Mouse (Mus musculus) lung, embryonic 14.5 days (tissue): ENCODE results near the gene Reps2. TPM values are rescaled to one million over a fixed set of nuclear protein-coding genes. Genes with fewer than 3 reads are reported as not detected.

Experiments
- ATAC-seq: fragments of 200-750 bp; cut with Nextera tagmentation; 2 replicates; pipeline ENCODE4 v1.8.0; 2017; ENCODE audit warnings: mild to moderate bottlenecking, moderate TSS enrichment, moderate library complexity; ENCODE audit not compliant: insufficient read depth
- DNase-seq: peaks from one replicate; pipeline ENCODE4 v3.0.0-alpha.2; 2015
- H3K27ac ChIP-seq: fragments of 300-500 bp; sonication (generic); 2 replicates; pipeline ENCODE4 v1.5.1; 2014; ENCODE audit warnings: low read depth, mild to moderate bottlenecking, moderate library complexity
- H3K27me3 ChIP-seq: fragments of 300-500 bp; sonication (generic); 2 replicates; pipeline ENCODE4 v1.6.1; 2014; ENCODE audit warnings: low read length, control low read depth; ENCODE audit not compliant: insufficient read depth
- H3K36me3 ChIP-seq: fragments of 300-500 bp; sonication (generic); 2 replicates; pipeline ENCODE4 v1.6.1; 2014; ENCODE audit warnings: control low read depth; ENCODE audit not compliant: insufficient read depth
- H3K4me1 ChIP-seq: fragments of 300-500 bp; sonication (generic); 2 replicates; pipeline ENCODE4 v1.6.1; 2014; ENCODE audit warnings: antibody characterized with exemption, control low read depth; ENCODE audit not compliant: insufficient read depth
- H3K4me2 ChIP-seq: fragments of 300-500 bp; sonication (generic); 2 replicates; pipeline ENCODE4 v1.6.1; 2014; ENCODE audit warnings: mild to moderate bottlenecking
- H3K4me3 ChIP-seq: fragments of 300-500 bp; sonication (generic); 2 replicates; pipeline ENCODE4 v1.5.1; 2014; ENCODE audit warnings: low read depth, low read length
- H3K9ac ChIP-seq: fragments of 300-500 bp; sonication (generic); 2 replicates; pipeline ENCODE4 v1.6.1; 2014
- H3K9me3 ChIP-seq: fragments of 300-500 bp; sonication (generic); 2 replicates; pipeline ENCODE4 v1.6.1; 2016; ENCODE audit warnings: low read depth, low read length, control low read depth
- CTCF ChIP-seq: IDR thresholded peaks from 2 replicates; pipeline ENCODE4 v1.5.1; 2016; ENCODE audit warnings: antibody characterized with exemption, low read depth
- WGBS: fragments of 180-500 bp; shearing (Covaris S2); extraction: QIAGEN DNeasy Blood & Tissue Kit; methylation state at CpG from one replicate; pipeline ENCODE4 v1.1.7; 2014; 5-methylcytosine and 5-hydroxymethylcytosine counted together
- polyA plus RNA-seq: library from polyadenylated mRNA; unstranded; fragments of >200 nt; fragmentation: Nextera tagmentation; extraction: Ambion mirVana; gene quantifications from 2 replicates; pipeline ENCODE4 v1.2.1, GENCODE M21; 2014

The Reps2 gene
- polyA plus RNA-seq, 1 experiment from 2014 or later = 0.83 TPM

GRCm38 (mm10) chrX:162653518-162653917 lies 10.1 kb upstream of the Reps2 start:
- Histone ChIP-seq H3K4me2 (no peak overlapping the region), H3K9ac (no peak overlapping the region), H3K27me3 (no peaks in the 10 kb centered on the region), H3K36me3 (no peaks in the 10 kb centered on the region), H3K4me3 (no peak overlapping the region), H3K9me3 (no peaks in the 10 kb centered on the region), H3K27ac (no peak overlapping the region), H3K4me1 (no peaks in the 10 kb centered on the region)
- ATAC-seq (no peak), DNase-seq (peak; percentile 1)
- TF ChIP-seq CTCF = no peak
- 75% methylated on average over 7 of the region's 7 CpGs for WGBS

GRCm38 (mm10) chrX:162652445-162652844 lies 9.0 kb upstream of the Reps2 start:
- H3K4me1 ChIP-seq = no peaks in the 10 kb centered on the region
- no peak for ATAC-seq

DNA sequence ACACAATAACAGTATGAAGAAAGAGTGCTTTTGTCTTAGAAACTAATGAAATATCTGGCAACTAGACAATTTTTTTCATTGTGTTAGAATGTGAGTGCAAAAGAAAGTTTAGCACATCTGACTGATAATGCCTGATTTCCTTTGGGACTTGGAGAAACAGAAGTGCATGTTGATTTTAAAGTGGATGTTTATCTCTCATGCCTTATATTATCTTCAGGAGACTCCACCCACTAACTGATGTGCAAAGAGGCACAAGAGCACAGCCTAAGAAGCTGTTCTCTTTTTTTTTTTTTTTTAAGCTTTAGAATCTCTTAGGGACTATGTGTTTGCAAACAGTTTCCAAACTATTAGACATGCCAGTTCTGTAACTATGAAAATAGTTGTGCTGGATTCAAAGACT lies 7.7 kb upstream of the Reps2 start:
- Histone ChIP-seq H3K9ac (no peak overlapping the region), H3K27me3 (no peaks in the 10 kb centered on the region), H3K36me3 (no peaks in the 10 kb centered on the region), H3K4me3 (no peak overlapping the region), H3K27ac (no peak overlapping the region), H3K9me3 (no peaks in the 10 kb centered on the region), H3K4me2 (no peak overlapping the region), H3K4me1 (no peaks in the 10 kb centered on the region)
- DNase-seq = peak; percentile 3
- no peak for TF ChIP-seq CTCF
- ATAC-seq = no peak

More at GRCm38 (mm10) chrX:162652445-162652844, 9.0 kb upstream of the Reps2 start:
- no peak for DNase-seq
- Histone ChIP-seq H3K9ac (no peak overlapping the region), H3K36me3 (no peaks in the 10 kb centered on the region), H3K27me3 (no peaks in the 10 kb centered on the region), H3K4me3 (no peak overlapping the region), H3K9me3 (no peaks in the 10 kb centered on the region), H3K4me2 (no peak overlapping the region), H3K27ac (no peak overlapping the region)
- 91% methylated on average over 3 of the region's 3 CpGs for WGBS
- no peak for TF ChIP-seq CTCF

- H3K9ac ChIP-seq = no peak overlapping the region
- ATAC-seq = no peak
These were observed 292 bp upstream of the Reps2 start for GRCm38 (mm10) chrX:162643789-162644092.

GRCm38 (mm10) chrX:162642402-162643090 lies 903 bp downstream of the Reps2 start:
- ATAC-seq = 0 out of 2 replicates have a peak, but pooled peaks have one; percentile 22
- no peak overlapping the region for H3K27ac ChIP-seq
- DNase-seq = no peak

More at GRCm38 (mm10) chrX:162643789-162644092, 292 bp upstream of the Reps2 start:
- Histone ChIP-seq H3K36me3 (no peaks in the 10 kb centered on the region), H3K4me2 (peak overlapping the region; percentile 73), H3K4me3 (peak overlapping the region; percentile 52), H3K27ac (no peak overlapping the region), H3K4me1 (no peaks in the 10 kb centered on the region), H3K9me3 (no peaks in the 10 kb centered on the region), H3K27me3 (no peaks in the 10 kb centered on the region)
- 3% methylated on average over 4 of the region's 4 CpGs for WGBS
- no peak for TF ChIP-seq CTCF
- DNase-seq = no peak

DNA sequence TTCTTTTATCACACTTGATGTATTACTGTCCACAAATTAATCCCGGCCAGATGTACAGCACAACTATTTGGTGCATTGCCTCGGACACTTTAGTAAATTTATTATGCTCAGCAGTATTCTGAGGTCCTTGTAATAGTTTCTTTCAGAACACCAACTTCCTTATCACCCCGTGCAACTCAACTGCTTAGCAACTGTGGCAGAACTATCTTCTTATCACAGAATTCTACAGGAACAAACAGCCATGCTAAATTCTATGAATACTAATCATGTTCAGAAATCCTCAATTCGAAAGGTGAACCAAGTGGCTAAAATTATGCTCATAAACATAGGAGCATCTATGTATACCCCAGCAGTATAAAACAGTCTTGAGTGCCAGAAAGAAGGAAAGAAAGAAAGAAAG lies 1.7 kb downstream of the Reps2 start:
- WGBS = 62% methylated on average over 4 of the region's 4 CpGs
- ATAC-seq = no peak
- DNase-seq = no peak
- Histone ChIP-seq H3K27ac (no peak overlapping the region), H3K4me2 (no peak overlapping the region), H3K36me3 (no peaks in the 10 kb centered on the region), H3K27me3 (no peaks in the 10 kb centered on the region), H3K9me3 (no peaks in the 10 kb centered on the region), H3K9ac (no peak overlapping the region), H3K4me3 (no peak overlapping the region), H3K4me1 (no peaks in the 10 kb centered on the region)
- TF ChIP-seq CTCF = no peak

More at GRCm38 (mm10) chrX:162642402-162643090, 903 bp downstream of the Reps2 start:
- 41% methylated on average over 11 of the region's 11 CpGs for WGBS
- peak overlapping the region; percentile 73 for H3K4me2 ChIP-seq
- no peaks in the 10 kb centered on the region for H3K27me3 ChIP-seq
- H3K4me1 ChIP-seq = no peaks in the 10 kb centered on the region
- H3K9me3 ChIP-seq = no peaks in the 10 kb centered on the region
- peak overlapping the region; percentile 52 for H3K4me3 ChIP-seq
- no peaks in the 10 kb centered on the region for H3K36me3 ChIP-seq
- peak overlapping the region; percentile 48; the same call in 1 of the 2 replicates for H3K9ac ChIP-seq
- no peak for TF ChIP-seq CTCF

- Histone ChIP-seq H3K27ac (no peak overlapping the region), H3K4me3 (no peak overlapping the region), H3K4me2 (no peak overlapping the region), H3K9me3 (no peaks in the 10 kb centered on the region), H3K36me3 (no peaks in the 10 kb centered on the region), H3K9ac (no peak overlapping the region), H3K27me3 (no peaks in the 10 kb centered on the region), H3K4me1 (no peaks in the 10 kb centered on the region)
- no peak for DNase-seq
- TF ChIP-seq CTCF = no peak
- ATAC-seq = no peak
- 18% methylated on average over 2 of the region's 2 CpGs for whole genome bisulfite sequencing
These were observed 8.3 kb downstream of the Reps2 start for GRCm38 (mm10) chrX:162635159-162635558.
